Mouse (Mus musculus): ENCODE measurements around the gene E130218I03Rik.

The E130218I03Rik gene

GRCm38 (mm10) chr4:134243516-134244250, at the start of gene E130218I03Rik:
Gene E130218I03Rik (plus strand): TSS chr4:134243662.
- DNase-seq = peak; percentile 67 to 79

GRCm38 (mm10) chr4:134199371-134199770, 44.1 kb upstream of the E130218I03Rik start:
- no peak for DNase-seq

GRCm38 (mm10) chr4:134202904-134203303, 40.6 kb upstream of the E130218I03Rik start, which contains the start of gene Gm7534:
Gene Gm7534 (minus strand): TSS chr4:134203004.
- no peak for DNase-seq

GRCm38 (mm10) chr4:134203340-134203896, 40.0 kb upstream of the E130218I03Rik start:
- no peak for DNase-seq

- no peak for DNase-seq
Observed at GRCm38 (mm10) chr4:134206488-134207053, 36.9 kb upstream of the E130218I03Rik start.

GRCm38 (mm10) chr4:134222793-134223600, 20.5 kb upstream of the E130218I03Rik start:
- DNase-seq = no peak

GRCm38 (mm10) chr4:134227194-134227593, 16.3 kb upstream of the E130218I03Rik start, which contains the start of gene Catsper4:
Gene Catsper4 (minus strand): TSS chr4:134227383.
- peak in 1 of 2 experiments; percentile 16 for DNase-seq

GRCm38 (mm10) chr4:134230431-134230830, 13.0 kb upstream of the E130218I03Rik start:
- no peak for DNase-seq

- peak in 1 of 2 experiments; percentile 10 for DNase-seq
Observed at GRCm38 (mm10) chr4:134234876-134235275, 8.6 kb upstream of the E130218I03Rik start.

- DNase-seq = no peak
Observed at GRCm38 (mm10) chr4:134237582-134238278, 5.7 kb upstream of the E130218I03Rik start.

- peak; percentile 80 to 83 for DNase-seq
Observed at GRCm38 (mm10) chr4:134238279-134238651, 5.2 kb upstream of the E130218I03Rik start, which contains the start of gene Cnksr1. Gene Cnksr1 (minus strand): TSS chr4:134238399.

GRCm38 (mm10) chr4:134238686-134239085, 4.8 kb upstream of the E130218I03Rik start:
- peak in 1 of 2 experiments; percentile 37 for DNase-seq

- peak; percentile 98 to 99 for DNase-seq
Observed at GRCm38 (mm10) chr4:134245148-134245843, 1.8 kb downstream of the E130218I03Rik start, which contains the start of gene Zfp593. Gene Zfp593 (minus strand): TSS chr4:134245592.

- DNase-seq = peak; percentile 59 to 73
Observed at GRCm38 (mm10) chr4:134246256-134246655, 2.8 kb downstream of the E130218I03Rik start.

- DNase-seq = peak; percentile 63 to 70
Observed at GRCm38 (mm10) chr4:134246719-134247258, 3.3 kb downstream of the E130218I03Rik start, which contains the start of gene Gm30191. Gene Gm30191 (plus strand): TSS chr4:134246935.

GRCm38 (mm10) chr4:134249651-134250050, 6.2 kb downstream of the E130218I03Rik start:
- DNase-seq = peak; percentile 79 to 82

GRCm38 (mm10) chr4:134250116-134250929, 6.9 kb downstream of the E130218I03Rik start:
- DNase-seq = peak in 1 of 2 experiments; percentile 12

- peak in 1 of 2 experiments; percentile 24 for DNase-seq
Observed at GRCm38 (mm10) chr4:134250930-134251240, 7.4 kb downstream of the E130218I03Rik start.

GRCm38 (mm10) chr4:134251241-134252130, 8.0 kb downstream of the E130218I03Rik start:
- DNase-seq = peak; percentile 64 to 67
